In the genomic region with DNA sequence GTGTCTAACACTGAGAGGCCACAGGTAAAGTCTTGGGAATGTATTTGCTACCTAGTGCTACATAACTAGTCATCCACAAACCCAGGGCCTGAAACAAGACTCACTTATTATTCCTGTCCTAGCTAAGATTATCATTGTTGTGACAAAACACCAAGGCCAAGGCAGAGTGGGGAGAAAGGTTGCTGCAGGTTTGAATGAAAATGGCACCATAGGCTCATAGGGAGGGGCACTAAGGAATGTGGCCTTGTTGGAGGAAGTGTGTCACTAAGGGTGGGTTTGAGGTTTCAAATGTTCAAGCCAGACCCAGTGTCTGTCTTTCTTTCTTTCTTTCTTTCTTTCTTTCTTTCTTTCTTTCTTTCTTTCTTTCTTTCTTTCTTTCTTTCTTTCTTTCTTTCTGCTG, we compare ENCODE assay signal across 26 mouse cellular contexts.
"Had no signal": no experiment of that assay in that cellular context is flagged by ENCODE, and none has a peak within 500 bp of the region (broad histone marks: within the 10 kb centered on the region; RNA-seq: fewer than 3 reads in every experiment).

No protein-coding gene starts in this region.

- H3K9ac ChIP-seq: embryonic facial prominence, embryonic 12.5 days; embryonic facial prominence, embryonic 13.5 days; embryonic facial prominence, embryonic 15.5 days; forebrain, embryonic 12.5 days; forebrain, embryonic 13.5 days; forebrain, embryonic 15.5 days; forebrain, postnatal 0 days had no signal

- H3K4me1 ChIP-seq: embryonic facial prominence, embryonic 15.5 days had no signal

- H3K9me3 ChIP-seq: embryonic facial prominence, embryonic 10.5 days; embryonic facial prominence, embryonic 13.5 days; embryonic facial prominence, embryonic 15.5 days; forebrain, embryonic 10.5 days; forebrain, embryonic 12.5 days; forebrain, embryonic 13.5 days; forebrain, embryonic 15.5 days had no signal

- DNase-seq: cerebellum, adult 9-11 months; cerebellum, postnatal 10 days; cerebellum, postnatal 14 days; cerebellum, postnatal 25 days; cerebellum, postnatal 36 days; embryo, embryonic 11 days; forebrain, postnatal 0 days; gastrocnemius, adult 2 months; gastrocnemius, postnatal 10 days; gastrocnemius, postnatal 14 days; gastrocnemius, postnatal 25 days; gastrocnemius, postnatal 36 days; heart, adult 11 months; heart, adult 18-20 months; heart, adult 2 months had no signal

- H3K27me3 ChIP-seq: embryonic facial prominence, embryonic 12.5 days; embryonic facial prominence, embryonic 13.5 days; embryonic facial prominence, embryonic 15.5 days; forebrain, embryonic 12.5 days; forebrain, embryonic 13.5 days; forebrain, embryonic 15.5 days had no signal

- ATAC-seq: forebrain, embryonic 13.5 days; forebrain, embryonic 14.5 days; forebrain, embryonic 15.5 days; forebrain, embryonic 16.5 days; forebrain, postnatal 0 days had no signal

- H3K4me3 ChIP-seq: embryonic facial prominence, embryonic 10.5 days; embryonic facial prominence, embryonic 12.5 days; embryonic facial prominence, embryonic 13.5 days; embryonic facial prominence, embryonic 15.5 days; erythroblast, embryonic 14.5 days; forebrain, embryonic 10.5 days; forebrain, embryonic 12.5 days; forebrain, embryonic 13.5 days; forebrain, embryonic 15.5 days; gastrocnemius, adult 2 months; heart, adult 2 months had no signal

- H3K36me3 ChIP-seq: embryonic facial prominence, embryonic 10.5 days; embryonic facial prominence, embryonic 12.5 days; embryonic facial prominence, embryonic 13.5 days; embryonic facial prominence, embryonic 15.5 days; forebrain, embryonic 10.5 days; forebrain, embryonic 12.5 days; forebrain, embryonic 15.5 days had no signal

- H3K27ac ChIP-seq: embryonic facial prominence, embryonic 10.5 days; embryonic facial prominence, embryonic 12.5 days; embryonic facial prominence, embryonic 13.5 days; embryonic facial prominence, embryonic 15.5 days; forebrain, embryonic 10.5 days; forebrain, embryonic 12.5 days; forebrain, embryonic 13.5 days; forebrain, embryonic 15.5 days; gastrocnemius, adult 2 months; heart, adult 2 months had no signal
